Mouse (Mus musculus): ENCODE results near the gene Ppm1m. TPM values are rescaled to one million over a fixed set of nuclear protein-coding genes. Genes with fewer than 3 reads are reported as not detected.
A peak's percentile ranks its signal among the peaks of the same experiment; 100 is the strongest.

The Ppm1m gene
- total RNA-seq, 2 experiments from 2014 or later, result 6.8 to 21.4 TPM

DNA sequence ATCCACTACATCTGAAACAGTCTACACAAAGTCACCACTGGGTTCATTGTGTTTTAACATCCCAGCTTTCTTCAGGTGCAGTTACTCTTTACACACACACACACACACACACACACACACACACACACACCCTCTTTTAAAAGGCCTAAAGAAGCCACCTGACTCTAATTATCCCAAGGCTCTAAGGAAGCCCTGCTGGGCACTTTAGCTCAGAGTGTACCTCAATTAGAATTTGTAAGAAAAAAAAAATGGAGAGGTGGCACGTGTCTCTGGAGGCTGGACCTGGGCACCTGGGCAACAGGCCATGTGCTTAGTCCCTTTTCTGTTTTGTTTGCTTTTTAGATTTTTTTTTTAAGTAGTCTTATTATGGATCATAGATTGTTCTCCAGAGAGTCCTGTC is 31.8 kb downstream of the Ppm1m start:
- ATAC-seq (replicated peaks; ENCODE audit: low FRiP score, low TSS enrichment, poor library complexity, severe bottlenecking), result no peak

DNA sequence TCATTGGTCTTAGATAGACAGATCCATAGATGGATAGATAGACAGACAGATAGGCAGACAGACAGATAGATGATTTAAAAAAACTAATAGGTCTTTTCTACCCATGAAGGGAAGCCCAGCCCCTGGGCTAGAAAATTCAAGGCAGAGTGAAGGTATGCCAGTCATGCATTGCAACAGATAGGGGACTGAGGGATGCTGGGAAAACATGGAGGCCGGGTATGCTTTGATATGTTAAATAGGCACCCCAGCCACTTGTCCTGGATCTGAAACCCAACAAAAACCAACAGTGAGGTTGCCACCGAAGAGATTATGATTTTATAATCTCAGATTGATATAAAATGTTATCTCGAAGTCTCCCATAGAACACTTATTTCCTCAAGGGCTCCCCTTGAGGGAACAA is 32.3 kb downstream of the Ppm1m start:
- no peak for ATAC-seq (replicated peaks; ENCODE audit: low FRiP score, low TSS enrichment, poor library complexity, severe bottlenecking)

DNA sequence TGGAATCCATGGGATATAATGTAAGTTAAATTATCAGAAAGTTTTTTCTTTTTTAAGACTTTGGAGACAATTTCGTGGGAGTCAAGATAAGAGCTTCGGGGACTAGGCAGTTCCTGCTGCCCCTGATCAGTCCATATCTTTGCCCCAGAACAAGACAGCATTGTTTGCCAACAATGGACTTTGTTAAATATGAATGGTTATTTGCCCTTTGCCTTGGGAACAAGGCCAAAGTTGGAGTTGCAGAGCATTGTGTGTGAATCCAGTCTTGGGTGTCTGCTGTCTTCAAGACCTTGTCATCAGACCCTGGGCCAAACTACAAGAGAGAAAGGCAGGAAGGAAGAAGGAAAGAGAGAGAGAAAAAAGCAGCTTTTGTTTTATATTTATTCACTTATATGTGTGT is 32.8 kb downstream of the Ppm1m start:
- ATAC-seq (replicated peaks; ENCODE audit: low FRiP score, low TSS enrichment, poor library complexity, severe bottlenecking), result no peak

DNA sequence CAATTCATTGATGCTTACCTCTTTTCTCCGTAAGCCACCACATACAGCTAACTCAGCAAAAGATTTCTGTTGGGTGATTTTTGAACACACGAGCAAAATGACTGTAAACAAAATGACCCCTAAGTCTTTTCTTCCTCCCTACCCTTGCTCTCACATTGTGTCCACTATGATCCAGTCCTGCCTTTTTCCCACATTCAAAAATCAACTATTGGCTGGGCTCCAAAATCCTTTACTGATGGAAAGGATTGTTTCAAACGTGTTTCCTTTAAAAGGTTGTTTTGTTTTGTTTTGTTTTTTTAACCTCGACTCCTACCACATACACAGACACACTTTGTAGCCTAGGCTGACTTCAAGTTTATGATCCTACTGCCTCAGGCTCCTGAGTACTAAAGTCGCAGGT is 39.1 kb downstream of the Ppm1m start:
- no peak; the same call in 1 of the 2 replicates for ATAC-seq (replicated peaks; ENCODE audit: low FRiP score, low TSS enrichment, poor library complexity, severe bottlenecking)

DNA sequence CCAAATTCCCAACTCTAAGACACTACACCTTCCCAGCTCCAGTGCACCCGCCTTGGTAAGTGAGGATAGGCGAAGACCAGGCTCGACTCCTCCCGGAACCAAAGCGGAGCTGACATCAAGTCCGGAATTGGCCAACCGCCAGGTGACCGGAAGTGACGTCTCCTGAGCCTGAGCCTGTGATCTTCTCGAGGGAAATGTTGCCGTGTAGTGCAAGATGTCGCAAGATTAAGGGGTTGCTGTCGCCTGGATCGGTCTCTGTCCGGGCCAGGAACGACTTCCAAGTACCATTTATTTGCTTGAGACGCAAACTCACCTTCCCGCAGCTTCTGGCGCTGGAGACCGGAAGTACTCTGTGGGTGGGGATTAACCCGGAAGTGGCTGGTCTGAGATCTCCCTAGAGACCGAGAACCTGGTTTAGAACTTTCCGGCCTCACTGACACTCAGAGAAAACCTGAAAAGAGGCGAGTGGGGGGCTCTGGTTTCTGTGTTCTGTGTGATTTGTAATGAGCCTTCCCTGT is 39.7 kb downstream of the Ppm1m start:
- peak; percentile 69 for ATAC-seq (replicated peaks; ENCODE audit: low FRiP score, low TSS enrichment, poor library complexity, severe bottlenecking)

DNA sequence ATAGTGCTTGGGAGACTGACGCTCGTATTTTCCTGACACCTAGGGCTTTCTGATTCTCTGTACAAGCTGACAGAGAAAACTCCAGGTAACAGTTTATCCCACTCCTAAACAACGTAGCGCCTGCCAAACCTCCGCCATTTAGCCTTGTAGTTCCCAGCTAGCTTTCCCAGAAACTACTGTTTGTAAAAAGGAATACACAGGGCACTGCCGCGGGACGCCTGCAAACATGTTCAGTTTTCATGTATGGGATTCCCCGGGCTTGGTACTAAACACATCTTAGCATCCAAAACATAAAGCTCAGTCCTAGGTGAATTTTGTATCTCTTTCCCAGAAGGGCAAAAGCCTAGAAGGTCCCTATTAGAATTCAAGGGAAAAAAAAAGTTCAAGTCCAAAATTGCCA is 40.3 kb downstream of the Ppm1m start:
- no peak for ATAC-seq (replicated peaks; ENCODE audit: low FRiP score, low TSS enrichment, poor library complexity, severe bottlenecking)

DNA sequence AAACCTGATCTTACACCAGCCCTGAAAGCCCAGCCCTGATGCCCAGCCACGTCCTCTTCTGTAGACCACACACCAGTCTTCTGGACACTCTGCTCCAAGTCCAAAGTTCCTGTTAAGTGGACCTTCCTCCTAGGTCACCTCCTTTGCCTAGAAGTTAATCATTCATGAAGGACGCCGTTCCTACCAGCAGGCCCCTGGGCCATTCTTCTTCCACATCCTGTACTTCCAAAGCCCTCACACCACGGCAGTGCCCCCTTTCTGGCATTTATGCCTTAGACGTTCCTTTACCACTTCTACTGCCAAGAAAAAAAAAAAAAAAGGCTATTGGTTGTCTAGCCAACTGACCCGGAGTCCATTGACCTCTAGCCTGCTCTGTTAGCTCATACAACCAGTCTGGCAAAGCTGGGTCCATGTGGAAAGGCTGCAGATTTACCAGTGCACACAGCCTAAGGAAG is 41.5 kb downstream of the Ppm1m start, which contains the start of gene Glyctk:
TSS of gene Glyctk (minus strand) at position 102 of the 455 bp plus-strand sequence.
- no peak for ATAC-seq (replicated peaks; ENCODE audit: low FRiP score, low TSS enrichment, poor library complexity, severe bottlenecking)

DNA sequence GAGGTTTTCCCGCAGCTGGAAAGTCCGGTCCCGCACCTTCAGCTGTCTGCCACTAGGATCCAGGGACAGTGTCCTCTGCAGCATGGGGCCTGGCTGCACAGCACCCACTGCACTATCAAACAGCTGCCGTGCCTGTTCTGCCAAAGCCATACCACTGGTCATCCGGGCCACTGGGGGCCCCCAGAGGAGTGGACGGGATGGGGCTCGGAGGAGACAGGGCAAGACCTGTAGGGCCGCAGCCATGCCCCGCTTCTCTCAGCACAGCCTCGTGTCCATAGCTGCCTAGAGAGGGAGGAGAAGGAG is 42.0 kb downstream of the Ppm1m start:
- ATAC-seq (replicated peaks; ENCODE audit: low FRiP score, low TSS enrichment, poor library complexity, severe bottlenecking), result no peak

DNA sequence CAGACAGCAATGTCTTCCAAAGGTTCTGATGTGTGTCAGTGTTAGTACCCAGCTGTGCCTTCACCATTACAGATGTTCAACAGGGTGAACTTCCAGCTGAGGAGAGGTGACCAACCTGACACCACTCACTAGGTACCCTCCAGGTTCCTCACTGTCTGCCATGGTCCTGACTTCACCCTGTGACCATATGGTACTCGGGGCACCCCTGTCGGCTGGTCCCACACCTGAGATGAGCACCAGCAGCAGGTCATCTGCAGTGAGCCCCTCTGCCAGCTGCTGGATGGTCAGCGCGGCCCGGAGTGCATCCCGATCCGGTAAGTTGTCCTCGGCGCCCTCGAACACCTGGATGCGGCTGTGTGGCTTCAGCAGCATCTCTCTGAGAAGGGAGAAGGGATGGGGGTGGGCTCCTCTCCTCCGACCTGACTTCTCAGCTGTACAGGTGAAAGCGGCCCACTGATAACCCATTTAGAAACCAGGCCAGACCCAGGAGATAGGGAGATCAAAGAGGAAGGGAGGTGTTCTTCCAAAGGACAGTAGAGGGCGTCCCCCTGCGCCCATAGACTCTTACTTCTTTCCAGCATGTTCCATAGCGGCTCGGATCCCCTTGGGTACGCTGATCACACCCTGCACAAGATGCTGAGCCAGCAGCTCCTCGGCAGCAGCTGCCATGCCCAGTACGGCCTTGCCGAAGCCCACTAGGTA is 42.5 kb downstream of the Ppm1m start:
- no peak for ATAC-seq (replicated peaks; ENCODE audit: low FRiP score, low TSS enrichment, poor library complexity, severe bottlenecking)

DNA sequence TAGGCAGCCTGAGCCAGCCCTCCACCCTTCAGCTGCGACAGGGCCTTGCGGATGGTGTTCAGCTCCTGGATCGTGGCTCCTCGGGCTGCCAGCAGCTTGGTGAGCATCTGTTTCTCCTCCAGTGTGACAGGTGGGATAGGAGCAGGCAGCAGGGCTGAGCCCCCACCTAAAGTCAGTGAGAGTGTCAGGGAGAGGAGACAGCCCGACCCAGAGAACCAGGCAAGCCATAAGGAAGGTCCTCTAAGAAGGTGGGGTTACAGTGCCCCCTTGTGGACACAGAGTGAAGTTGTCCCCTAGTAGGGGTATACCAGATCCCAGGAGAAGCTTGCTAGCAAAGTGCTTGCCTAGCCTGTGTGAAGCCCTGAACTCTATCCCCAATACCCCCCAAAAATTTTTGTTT is 43.1 kb downstream of the Ppm1m start:
- peak; percentile 40; the same call in 1 of the 2 replicates for ATAC-seq (replicated peaks; ENCODE audit: low FRiP score, low TSS enrichment, poor library complexity, severe bottlenecking)

DNA sequence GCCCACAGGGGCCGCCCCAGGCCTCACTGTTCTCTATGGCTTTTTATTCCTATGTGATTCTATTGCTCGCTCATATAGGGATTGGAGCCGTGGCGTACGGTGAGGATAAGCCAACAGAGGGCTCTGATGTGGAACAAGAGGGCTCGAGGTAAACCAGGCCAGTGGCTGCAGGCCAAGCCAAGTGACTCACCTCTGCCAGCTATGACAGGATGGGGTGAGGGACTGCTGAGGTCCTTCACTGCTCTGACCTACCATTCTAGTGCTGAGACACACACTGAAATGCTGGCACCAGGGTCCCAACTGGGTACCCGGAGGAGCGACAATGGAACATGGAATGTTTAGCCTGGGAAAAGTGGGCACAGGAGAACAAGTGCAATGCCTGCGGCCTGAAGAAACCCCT is 45.4 kb downstream of the Ppm1m start:
- no peak for ATAC-seq (replicated peaks; ENCODE audit: low FRiP score, low TSS enrichment, poor library complexity, severe bottlenecking)

DNA sequence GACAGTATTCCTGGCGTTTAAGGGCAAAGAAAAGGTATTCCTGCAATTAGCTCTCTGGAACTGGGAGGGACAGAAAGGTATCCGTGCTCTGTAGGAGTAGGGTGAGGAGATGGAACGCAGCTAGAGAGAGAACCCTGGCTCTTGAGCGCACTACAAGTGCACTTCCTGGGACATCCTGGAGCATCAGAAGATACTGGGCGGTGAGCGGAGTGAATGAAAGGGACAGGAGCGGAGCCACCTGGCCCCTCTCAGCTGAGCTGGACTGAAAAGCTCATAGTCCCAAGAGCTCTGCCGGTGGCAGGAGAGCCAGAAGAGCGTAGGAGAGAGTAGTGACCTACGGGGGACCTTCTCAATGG is 50.2 kb downstream of the Ppm1m start:
- ATAC-seq (replicated peaks; ENCODE audit: low FRiP score, low TSS enrichment, poor library complexity, severe bottlenecking), result no peak

DNA sequence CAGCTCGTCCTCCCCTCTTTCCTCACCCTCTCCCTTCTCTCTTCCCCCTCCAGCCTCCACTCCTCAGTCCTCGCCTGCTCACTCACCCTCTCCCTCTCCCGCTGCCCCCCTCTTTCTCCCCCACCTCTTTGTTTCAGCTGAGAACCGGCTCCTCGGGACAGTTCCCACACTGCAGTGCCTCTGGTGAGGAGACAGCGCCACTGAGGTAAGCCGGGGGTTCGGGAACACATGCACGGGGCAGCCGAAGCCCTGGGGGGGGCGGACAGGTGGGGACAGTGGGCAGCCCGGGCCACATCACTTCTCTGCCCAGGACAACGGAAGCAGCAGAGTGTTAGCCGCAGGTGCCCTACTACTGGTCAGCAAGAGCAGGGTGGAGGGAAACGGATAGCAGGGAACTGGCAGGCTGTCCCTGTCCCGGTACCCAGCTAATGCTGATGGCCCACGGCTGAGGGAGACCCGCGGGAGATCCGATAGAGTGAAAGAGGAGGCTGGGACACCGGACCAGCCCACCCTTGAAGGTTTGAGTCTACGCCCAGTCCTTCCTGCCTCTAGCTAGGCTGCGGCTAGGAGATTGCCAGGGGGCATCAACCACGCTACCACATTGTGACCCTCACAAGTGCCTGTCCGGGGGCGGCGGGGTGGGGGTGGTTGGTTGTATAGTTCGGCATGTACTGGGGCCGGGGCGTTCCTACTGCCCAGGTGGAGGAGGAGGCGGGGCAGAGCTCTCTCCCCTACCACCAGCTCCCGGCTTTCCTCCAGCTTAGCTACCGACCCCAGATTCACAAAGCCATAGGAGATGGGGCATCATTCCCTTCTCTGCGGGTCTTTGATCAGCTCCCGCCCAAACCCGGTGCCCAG is 50.8 kb downstream of the Ppm1m start:
- ATAC-seq (replicated peaks; ENCODE audit: low FRiP score, low TSS enrichment, poor library complexity, severe bottlenecking), result peak; percentile 28; the same call in 1 of the 2 replicates

DNA sequence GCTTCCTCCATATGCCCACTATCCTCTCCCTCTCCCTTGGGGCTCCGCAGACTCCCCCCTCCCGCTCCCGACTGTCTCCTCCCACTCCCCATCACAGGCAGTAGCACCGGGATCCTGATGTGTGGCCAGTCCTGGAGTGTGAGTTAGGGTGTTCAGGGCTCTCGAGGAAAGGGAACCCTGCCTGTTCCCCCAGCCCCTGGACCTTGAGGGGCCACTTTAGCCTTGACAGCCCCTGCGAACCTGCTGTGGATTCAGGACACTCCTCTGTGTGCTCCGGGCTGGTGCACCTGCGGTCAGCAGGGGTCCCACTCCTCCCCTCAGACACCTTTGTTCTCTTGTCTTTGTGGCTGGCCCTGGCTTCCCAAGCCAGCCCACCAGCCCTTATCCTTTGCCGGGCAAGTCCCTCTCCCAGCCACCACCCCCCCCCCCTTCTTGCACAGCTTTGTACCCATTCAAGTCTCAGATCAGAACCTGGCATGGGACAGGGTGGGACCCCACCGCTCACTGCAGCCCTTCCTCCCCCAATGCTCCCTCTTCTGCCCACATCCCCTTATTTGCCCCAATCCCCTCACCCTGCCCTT is 51.6 kb downstream of the Ppm1m start:
- no peak for ATAC-seq (replicated peaks; ENCODE audit: low FRiP score, low TSS enrichment, poor library complexity, severe bottlenecking)

DNA sequence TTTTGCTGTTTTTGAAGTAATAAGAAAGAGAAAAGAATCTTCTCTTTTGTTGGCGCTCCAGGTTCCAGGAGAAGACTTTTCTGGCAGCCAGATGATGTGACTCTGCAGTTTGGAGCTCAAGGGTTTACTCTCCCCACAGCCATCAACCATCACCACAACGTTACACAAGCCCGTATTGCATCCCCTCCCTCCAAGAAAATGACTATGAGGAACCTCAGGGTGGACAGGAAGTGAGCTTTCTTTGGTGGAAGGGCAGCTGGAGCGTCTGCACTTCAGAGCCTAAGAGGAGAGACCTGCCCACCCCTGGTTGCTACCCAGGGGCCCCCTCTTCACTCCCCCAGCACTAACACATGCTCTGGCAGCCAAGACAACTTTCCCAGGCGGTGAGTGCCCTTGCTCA is 52.3 kb downstream of the Ppm1m start:
- ATAC-seq (replicated peaks; ENCODE audit: low FRiP score, low TSS enrichment, poor library complexity, severe bottlenecking), result no peak

DNA sequence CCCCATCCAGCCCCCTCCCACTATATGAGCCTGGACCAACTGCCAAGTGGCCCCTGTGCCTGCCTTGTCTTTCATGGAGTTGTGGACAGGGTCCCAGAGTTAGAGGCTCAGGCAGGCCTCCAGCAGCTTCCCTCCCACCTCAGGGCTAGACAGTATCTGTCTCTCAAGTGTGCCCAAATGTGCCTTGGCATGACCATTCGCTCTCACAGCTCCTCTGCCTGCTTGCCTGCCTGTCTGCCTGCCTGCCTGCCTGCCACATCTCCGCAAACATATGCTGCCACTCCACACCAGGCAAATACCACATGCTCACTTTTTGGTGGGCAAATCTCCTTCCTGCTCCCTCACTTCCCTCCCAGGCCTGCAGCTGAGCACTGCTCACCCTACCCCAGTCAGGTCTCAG is 54.0 kb downstream of the Ppm1m start:
- ATAC-seq (replicated peaks; ENCODE audit: low FRiP score, low TSS enrichment, poor library complexity, severe bottlenecking), result no peak

Other genes starting within 250 kb of the Ppm1m start
- not detected in 2 replicates for gene Col6a5, start 239.1 kb downstream of the Ppm1m start, total RNA-seq (2014; fragmentation: Nextera tagmentation)
- not detected in 2 replicates for gene Col6a5, start 239.1 kb downstream of the Ppm1m start, total RNA-seq (2017)
- not detected in 2 replicates for gene Col6a4, start 103.0 kb downstream of the Ppm1m start, total RNA-seq (2014; fragmentation: Nextera tagmentation)
- gene Col6a4, start 103.0 kb downstream of the Ppm1m start, total RNA-seq (2017), result not detected in 2 replicates
- gene Glyctk, start 41.6 kb downstream of the Ppm1m start, total RNA-seq (2014; fragmentation: Nextera tagmentation), result 0.90 and 1.6 TPM in 2 replicates
- gene Glyctk, start 41.6 kb downstream of the Ppm1m start, total RNA-seq (2017), result 1.5 and 3.0 TPM in 2 replicates
- gene Wdr82, start 28.8 kb downstream of the Ppm1m start, total RNA-seq (2014; fragmentation: Nextera tagmentation), result 65.2 and 70.8 TPM in 2 replicates
- 88.0 and 89.2 TPM in 2 replicates for gene Wdr82, start 28.8 kb downstream of the Ppm1m start, total RNA-seq (2017)
- gene Twf2, start 3.4 kb upstream of the Ppm1m start, total RNA-seq (2014; fragmentation: Nextera tagmentation), result 11.4 and 15.5 TPM in 2 replicates
- gene Twf2, start 3.4 kb upstream of the Ppm1m start, total RNA-seq (2017), result 13.7 and 19.8 TPM in 2 replicates
- gene Tlr9, start 22.9 kb upstream of the Ppm1m start, total RNA-seq (2014; fragmentation: Nextera tagmentation), result not detected in 2 replicates
- not detected in 2 replicates for gene Tlr9, start 22.9 kb upstream of the Ppm1m start, total RNA-seq (2017)
- 29.5 and 45.9 TPM in 2 replicates for gene Alas1, start 48.9 kb upstream of the Ppm1m start, total RNA-seq (2014; fragmentation: Nextera tagmentation)
- 21.7 and 27.7 TPM in 2 replicates for gene Alas1, start 48.9 kb upstream of the Ppm1m start, total RNA-seq (2017)
- 29.1 and 48.1 TPM in 2 replicates for gene Poc1a, start 81.3 kb upstream of the Ppm1m start, total RNA-seq (2014; fragmentation: Nextera tagmentation)
- gene Poc1a, start 81.3 kb upstream of the Ppm1m start, total RNA-seq (2017), result 28.1 and 40.0 TPM in 2 replicates
- 19.0 and 22.9 TPM in 2 replicates for gene Dusp7, start 168.9 kb upstream of the Ppm1m start, total RNA-seq (2014; fragmentation: Nextera tagmentation)
- gene Dusp7, start 168.9 kb upstream of the Ppm1m start, total RNA-seq (2017), result 3.2 and 7.2 TPM in 2 replicates
- gene Rpl29, start 229.7 kb upstream of the Ppm1m start, total RNA-seq (2014; fragmentation: Nextera tagmentation), result 3,119 and 3,478 TPM in 2 replicates
- 1,796 and 2,125 TPM in 2 replicates for gene Rpl29, start 229.7 kb upstream of the Ppm1m start, total RNA-seq (2017)
- 17.3 and 22.0 TPM in 2 replicates for gene Acy1, start 238.6 kb upstream of the Ppm1m start, total RNA-seq (2014; fragmentation: Nextera tagmentation)
- 20.9 and 22.4 TPM in 2 replicates for gene Acy1, start 238.6 kb upstream of the Ppm1m start, total RNA-seq (2017)
- 11.9 and 14.9 TPM in 2 replicates for gene Abhd14b, start 247.7 kb upstream of the Ppm1m start, total RNA-seq (2014; fragmentation: Nextera tagmentation)
- gene Abhd14b, start 247.7 kb upstream of the Ppm1m start, total RNA-seq (2017), result 3.6 and 4.9 TPM in 2 replicates
- 40.5 and 56.0 TPM in 2 replicates for gene Abhd14a, start 247.9 kb upstream of the Ppm1m start, total RNA-seq (2014; fragmentation: Nextera tagmentation)
- gene Abhd14a, start 247.9 kb upstream of the Ppm1m start, total RNA-seq (2017), result 18.6 and 31.0 TPM in 2 replicates